Mouse (Mus musculus) liver, embryonic 16.5 days (tissue): ENCODE results near the gene Klra1. TPM values are rescaled to one million over a fixed set of nuclear protein-coding genes. Genes with fewer than 3 reads are reported as not detected.

Experiments
- polyA plus RNA-seq: library from polyadenylated mRNA; unstranded; fragments of >200 nt; fragmentation: Nextera tagmentation; extraction: Ambion mirVana; gene quantifications from 2 replicates; pipeline ENCODE4 v1.2.1, GENCODE M21; 2015

Gene Klra1
- polyA plus RNA-seq, 1 experiment from 2014 or later: not detected

Other genes starting within 250 kb of the Klra1 start
- gene Klra9, start 193.8 kb downstream of the Klra1 start, polyA plus RNA-seq: not detected in 2 replicates
- not detected in 2 replicates for gene Klra7, start 153.6 kb downstream of the Klra1 start, polyA plus RNA-seq
- not detected in 2 replicates for gene Klra10, start 104.9 kb downstream of the Klra1 start, polyA plus RNA-seq
- not detected in 2 replicates for gene Klra3, start 49.3 kb downstream of the Klra1 start, polyA plus RNA-seq